ENCODE assay signal across 9 mouse cellular contexts in the genomic region with DNA sequence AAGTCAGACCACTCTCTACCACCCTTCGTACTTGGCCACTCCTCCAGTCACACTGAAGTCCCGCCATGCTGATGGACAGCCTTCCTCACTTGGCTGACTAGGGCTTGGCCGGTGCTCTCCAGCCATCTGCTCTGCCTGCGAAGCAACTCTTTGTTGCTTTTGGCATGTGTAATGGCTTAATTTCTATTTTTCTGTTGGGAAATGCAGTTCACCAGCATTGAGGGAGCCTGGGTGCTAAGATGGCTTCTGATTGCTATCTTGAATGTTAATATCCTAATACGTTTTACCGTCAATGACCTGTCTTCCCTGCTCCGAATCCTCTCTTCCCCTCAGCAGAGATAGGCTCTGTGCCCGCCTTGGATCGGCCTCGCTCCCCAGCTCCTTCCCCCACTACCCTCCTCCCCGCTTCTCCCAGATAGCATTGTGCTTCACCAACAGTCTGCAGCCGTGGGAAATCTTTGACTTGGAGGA.
DNase-seq lines count a peak whose midpoint lies in the region; ATAC-seq and TF ChIP-seq lines count a peak whose summit lies in the region.
"Had no signal": no experiment of that assay in that cellular context is flagged by ENCODE, and none has a peak within 500 bp of the region (broad histone marks: within the 10 kb centered on the region; RNA-seq: fewer than 3 reads in every experiment).

No protein-coding gene starts in this region.

- H3K4me1 ChIP-seq in kidney, embryonic 14.5 days (ENCODE audit: control insufficient read depth, insufficient read depth, low read length), result peaks cover 24% of the 10 kb centered on the region
- H3K4me1 ChIP-seq in hindbrain, postnatal 0 days (ENCODE audit: insufficient read depth, low read length), result peaks cover 24% of the 10 kb centered on the region

- 0 out of 2 replicates have a peak overlapping the region, but pooled peaks have one; percentile 15 for H3K4me2 ChIP-seq in kidney, embryonic 14.5 days (replicated peaks; ENCODE audit: low read depth, low read length)
- H3K4me2 ChIP-seq in hindbrain, postnatal 0 days (ENCODE audit: low read depth, low read length), result peak overlapping the region; percentile 45

- ATAC-seq in kidney, embryonic 14.5 days (ENCODE audit: low FRiP score, low TSS enrichment), result no peak
- ATAC-seq in hindbrain, postnatal 0 days, result peak; percentile 60

- H3K27me3 ChIP-seq in kidney, embryonic 14.5 days (ENCODE audit: control insufficient read depth, insufficient read depth, low read length), result no peaks in the 10 kb centered on the region
- no peaks in the 10 kb centered on the region for H3K27me3 ChIP-seq in hindbrain, postnatal 0 days (ENCODE audit: insufficient read depth, low read length)

- H3K9ac ChIP-seq in kidney, embryonic 14.5 days (ENCODE audit: low read depth, low read length), result no peak overlapping the region
- no peak overlapping the region for H3K9ac ChIP-seq in hindbrain, postnatal 0 days (replicated peaks; ENCODE audit: low read length)

- WGBS in kidney, embryonic 14.5 days, result 61% methylated on average over 12 of the region's 12 CpGs
- 27% methylated on average over 12 of the region's 12 CpGs for WGBS in hindbrain, postnatal 0 days

- TF ChIP-seq CTCF in hindbrain, postnatal 0 days (IDR thresholded peaks at IDR 0.05; ENCODE audit: low read depth), result no peak

- DNase-seq in kidney, adult 11 months, result no peak
- peak; percentile 50 for DNase-seq in NIH3T3 (ENCODE audit: low read depth)
- DNase-seq in fat pad, adult 2 months (ENCODE audit: extremely low read depth, low read depth, low spot score), result peak; percentile 18
- DNase-seq in hindbrain, postnatal 0 days (ENCODE audit: low spot score), result peak; percentile 59
- no peak for DNase-seq in frontal cortex, postnatal 25 days (ENCODE audit: low spot score in 2 of 2)
- no peak for DNase-seq in frontal cortex, adult 2 months (ENCODE audit: extremely low spot score in 1 of 2, low spot score in 1 of 2)
- no peak for DNase-seq in frontal cortex, postnatal 10 days (ENCODE audit: low spot score in 2 of 2)

- no peaks in the 10 kb centered on the region for H3K36me3 ChIP-seq in kidney, embryonic 14.5 days (ENCODE audit: control insufficient read depth, insufficient read depth, low read length)
- no peaks in the 10 kb centered on the region for H3K36me3 ChIP-seq in hindbrain, postnatal 0 days (ENCODE audit: insufficient read depth, low read length)

- H3K4me3 ChIP-seq in kidney, embryonic 14.5 days (ENCODE audit: low read length), result no peak overlapping the region
- no peak overlapping the region for H3K4me3 ChIP-seq in hindbrain, postnatal 0 days (ENCODE audit: low read length)
- H3K4me3 ChIP-seq: erythroblast, embryonic 14.5 days had no signal

- H3K27ac ChIP-seq in kidney, embryonic 14.5 days (ENCODE audit: low read depth, low read length), result peak overlapping the region; percentile 65; the same call in 1 of the 2 replicates
- peak overlapping the region; percentile 76 for H3K27ac ChIP-seq in hindbrain, postnatal 0 days

- no peaks in the 10 kb centered on the region for H3K9me3 ChIP-seq in kidney, embryonic 14.5 days (ENCODE audit: control insufficient read depth, low read length)
- H3K9me3 ChIP-seq in hindbrain, postnatal 0 days (ENCODE audit: low read length), result no peaks in the 10 kb centered on the region

Comparison
In these comparisons a context has a peak if more than half of its experiments do, and no peak if none do; other contexts are left out.
1. DNase-seq: peak in NIH3T3 (single experiment), fat pad, adult 2 months (single experiment) and hindbrain, postnatal 0 days (single experiment); none in kidney, adult 11 months (single experiment), frontal cortex, postnatal 25 days (0 of 2), frontal cortex, adult 2 months (0 of 2) and frontal cortex, postnatal 10 days (0 of 2).